ENCODE assay signal across 8 mouse cellular contexts in the genomic region with DNA sequence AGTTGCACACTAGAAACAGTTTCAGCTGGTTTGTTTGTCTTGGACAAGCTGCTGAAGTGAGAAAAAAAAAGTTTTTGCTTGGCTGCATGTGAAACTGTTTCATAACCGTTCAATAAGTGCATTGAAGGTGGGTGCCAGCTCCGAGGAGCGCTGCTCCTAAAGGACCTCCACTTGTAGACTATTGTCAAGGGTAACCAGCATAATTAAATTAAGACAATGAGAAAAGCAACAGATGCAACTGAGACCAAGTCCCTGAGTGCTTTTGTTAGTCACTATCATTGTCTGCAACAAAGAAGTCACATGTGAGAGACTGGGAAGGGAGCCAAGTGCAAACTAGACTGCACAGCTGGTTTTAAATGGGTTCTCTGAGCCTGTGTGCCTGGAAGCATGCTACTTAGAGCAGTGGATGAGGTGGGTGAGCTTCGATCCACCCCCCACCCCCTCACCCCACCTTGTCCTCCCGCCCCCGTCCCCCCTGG.
DNase-seq lines count a peak whose midpoint lies in the region; ATAC-seq lines count a peak whose summit lies in the region.

No protein-coding gene starts in this region.

- H3K4me1 ChIP-seq in embryonic facial prominence, embryonic 14.5 days (ENCODE audit: control insufficient read depth, insufficient read depth, low read length) = peaks cover 11% of the 10 kb centered on the region; the same call in 1 of the 2 replicates
- H3K4me1 ChIP-seq in kidney, embryonic 14.5 days (ENCODE audit: control insufficient read depth, insufficient read depth, low read length) = peaks cover 8% of the 10 kb centered on the region; the same call in 1 of the 2 replicates
- peaks cover 5% of the 10 kb centered on the region; the same call in 1 of the 2 replicates for H3K4me1 ChIP-seq in limb, embryonic 10.5 days
- H3K4me1 ChIP-seq in neural tube, embryonic 14.5 days (ENCODE audit: control insufficient read depth, insufficient read depth, low read length) = 0 out of 2 replicates have a peak, but pooled peaks cover 4% of the 10 kb centered on the region

- H3K36me3 ChIP-seq in embryonic facial prominence, embryonic 14.5 days (ENCODE audit: control insufficient read depth, insufficient read depth, low read length) = peaks cover 10% of the 10 kb centered on the region; the same call in 1 of the 2 replicates
- no peaks in the 10 kb centered on the region for H3K36me3 ChIP-seq in kidney, embryonic 14.5 days (ENCODE audit: control insufficient read depth, insufficient read depth, low read length)
- H3K36me3 ChIP-seq in limb, embryonic 10.5 days = peaks cover 6% of the 10 kb centered on the region; the same call in 1 of the 2 replicates
- no peaks in the 10 kb centered on the region for H3K36me3 ChIP-seq in neural tube, embryonic 14.5 days (ENCODE audit: control insufficient read depth, insufficient read depth, low read length)

- WGBS in embryonic facial prominence, embryonic 14.5 days = 15% methylated on average over 6 of the region's 6 CpGs
- 50% methylated on average over 6 of the region's 6 CpGs for WGBS in kidney, embryonic 14.5 days
- 81% methylated on average over 6 of the region's 6 CpGs for WGBS in limb, embryonic 10.5 days
- WGBS in neural tube, embryonic 14.5 days = 13% methylated on average over 6 of the region's 6 CpGs

- H3K27ac ChIP-seq in embryonic facial prominence, embryonic 14.5 days (replicated peaks; ENCODE audit: low read depth, low read length) = peak overlapping the region; percentile 61
- peak overlapping the region; percentile 38; the same call in 1 of the 2 replicates for H3K27ac ChIP-seq in kidney, embryonic 14.5 days (ENCODE audit: low read depth, low read length)
- peak overlapping the region; percentile 16; the same call in 1 of the 2 replicates for H3K27ac ChIP-seq in limb, embryonic 10.5 days
- H3K27ac ChIP-seq in neural tube, embryonic 14.5 days (ENCODE audit: low read depth, low read length) = no peak overlapping the region

- no peaks in the 10 kb centered on the region for H3K27me3 ChIP-seq in embryonic facial prominence, embryonic 14.5 days (replicated peaks; ENCODE audit: control insufficient read depth, insufficient read depth, low read length)
- no peaks in the 10 kb centered on the region for H3K27me3 ChIP-seq in kidney, embryonic 14.5 days (ENCODE audit: control insufficient read depth, insufficient read depth, low read length)
- no peaks in the 10 kb centered on the region for H3K27me3 ChIP-seq in limb, embryonic 10.5 days (ENCODE audit: low read depth, poor library complexity, severe bottlenecking)
- H3K27me3 ChIP-seq in neural tube, embryonic 14.5 days (ENCODE audit: control insufficient read depth, insufficient read depth, low read length) = no peaks in the 10 kb centered on the region

- H3K4me2 ChIP-seq in embryonic facial prominence, embryonic 14.5 days (ENCODE audit: low read depth, low read length) = peak overlapping the region; percentile 27
- H3K4me2 ChIP-seq in kidney, embryonic 14.5 days (replicated peaks; ENCODE audit: low read depth, low read length) = no peak overlapping the region; the same call in 1 of the 2 replicates
- no peak overlapping the region for H3K4me2 ChIP-seq in neural tube, embryonic 14.5 days (ENCODE audit: low read depth, low read length)

- peak; percentile 32 to 33 for DNase-seq in cerebellum, postnatal 10 days
- no peak for DNase-seq in cerebellum, adult 11-12 months
- DNase-seq in embryonic facial prominence, embryonic 14.5 days (ENCODE audit: low spot score) = peak; percentile 95
- DNase-seq in heart, adult 9 months (ENCODE audit: low spot score in 2 of 2) = peak; percentile 58 to 73
- DNase-seq in limb, embryonic 10.5 days (ENCODE audit: low spot score) = no peak
- DNase-seq in spleen, adult 18-20 months = no peak

- H3K9ac ChIP-seq in embryonic facial prominence, embryonic 14.5 days (ENCODE audit: low read depth, low read length) = no peak overlapping the region
- H3K9ac ChIP-seq in kidney, embryonic 14.5 days (ENCODE audit: low read depth, low read length) = no peak overlapping the region
- no peak overlapping the region for H3K9ac ChIP-seq in neural tube, embryonic 14.5 days (replicated peaks; ENCODE audit: low read depth, low read length)

- H3K9me3 ChIP-seq in embryonic facial prominence, embryonic 14.5 days (ENCODE audit: control insufficient read depth, low read length) = no peaks in the 10 kb centered on the region
- no peaks in the 10 kb centered on the region for H3K9me3 ChIP-seq in kidney, embryonic 14.5 days (ENCODE audit: control insufficient read depth, low read length)
- H3K9me3 ChIP-seq in limb, embryonic 10.5 days (replicated peaks) = no peaks in the 10 kb centered on the region
- H3K9me3 ChIP-seq in neural tube, embryonic 14.5 days (ENCODE audit: control insufficient read depth, low read length) = no peaks in the 10 kb centered on the region

- no peak overlapping the region for H3K4me3 ChIP-seq in embryonic facial prominence, embryonic 14.5 days (ENCODE audit: low read depth, low read length)
- H3K4me3 ChIP-seq in kidney, embryonic 14.5 days (ENCODE audit: low read length) = no peak overlapping the region
- H3K4me3 ChIP-seq in limb, embryonic 10.5 days = no peak overlapping the region
- H3K4me3 ChIP-seq in neural tube, embryonic 14.5 days (ENCODE audit: low read depth, low read length) = no peak overlapping the region

- ATAC-seq in embryonic facial prominence, embryonic 14.5 days (ENCODE audit: low read depth) = peak; percentile 95
- peak; percentile 87; the same call in 1 of the 2 replicates for ATAC-seq in kidney, embryonic 14.5 days (ENCODE audit: low FRiP score, low TSS enrichment)
- peak; percentile 97 for ATAC-seq in neural tube, embryonic 14.5 days (ENCODE audit: low read depth)

Comparison
In these comparisons a context has a peak if more than half of its experiments do, and no peak if none do; other contexts are left out.
1. DNase-seq: peak in cerebellum, postnatal 10 days (2 of 2), embryonic facial prominence, embryonic 14.5 days (single experiment) and heart, adult 9 months (2 of 2); none in cerebellum, adult 11-12 months (single experiment), limb, embryonic 10.5 days (single experiment) and spleen, adult 18-20 months (0 of 2).
2. Peak in every context shown above with its lines, with median percentiles within 50 percentile points of each other: ATAC-seq.